Mouse (Mus musculus) heart, postnatal 14 days (tissue): ENCODE data around the gene Kirrel. TPM values are rescaled to one million over a fixed set of nuclear protein-coding genes. Genes with fewer than 3 reads are reported as not detected.

Source experiments
- DNase-seq, 2 experiments: peaks; one replicate each; pipeline ENCODE4 v3.0.0; 2021 to 2022
- intact Hi-C: fragments of 180-260 bp; cut with DNase I; formaldehyde crosslinking; loops from one replicate; pipeline ENCODE4 v1.15.1; 2025
- total RNA-seq, 2 experiments: library from RNA; stranded (reverse); gene quantifications; 2 replicates each; pipeline ENCODE4 v1.2.3; 2021

Kirrel gene
- total RNA-seq, 2 experiments from 2014 or later: 8.8 to 9.9 TPM

DNA sequence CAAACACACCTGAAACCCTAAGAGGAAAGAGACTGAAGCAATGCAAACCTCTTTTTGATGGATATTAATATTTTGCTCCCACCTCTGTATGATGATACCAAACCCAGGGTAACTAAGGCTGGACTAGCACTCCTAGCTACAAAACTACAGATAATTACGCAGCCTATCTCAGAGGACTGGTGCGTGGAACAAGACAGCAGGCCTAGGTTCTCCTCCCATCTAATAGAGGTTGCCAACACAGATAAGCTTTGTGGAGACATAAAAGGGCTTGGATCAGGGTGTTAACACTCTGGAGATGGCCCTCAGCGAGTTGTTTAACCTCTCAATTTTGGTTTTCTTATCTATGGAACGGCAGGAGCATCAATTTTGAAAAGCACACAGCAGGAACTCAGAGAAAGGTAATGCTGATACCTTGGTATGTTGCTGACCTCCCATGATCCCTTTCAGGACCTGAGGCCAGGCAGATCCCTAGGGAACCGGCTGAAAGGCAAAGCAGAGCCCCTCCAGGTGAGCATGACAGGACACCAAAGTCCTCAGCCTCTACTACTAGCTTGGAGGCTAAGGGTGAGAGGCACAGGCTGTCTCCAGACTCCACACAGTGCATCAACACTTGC lies 5.0 kb downstream of the Kirrel start:
- no peak for DNase-seq
- intact Hi-C loops: no loop called here

- intact Hi-C loops: no loop called here
Measured at GRCm38 (mm10) chr3:87168756-87169155, 5.8 kb downstream of the Kirrel start.

DNA sequence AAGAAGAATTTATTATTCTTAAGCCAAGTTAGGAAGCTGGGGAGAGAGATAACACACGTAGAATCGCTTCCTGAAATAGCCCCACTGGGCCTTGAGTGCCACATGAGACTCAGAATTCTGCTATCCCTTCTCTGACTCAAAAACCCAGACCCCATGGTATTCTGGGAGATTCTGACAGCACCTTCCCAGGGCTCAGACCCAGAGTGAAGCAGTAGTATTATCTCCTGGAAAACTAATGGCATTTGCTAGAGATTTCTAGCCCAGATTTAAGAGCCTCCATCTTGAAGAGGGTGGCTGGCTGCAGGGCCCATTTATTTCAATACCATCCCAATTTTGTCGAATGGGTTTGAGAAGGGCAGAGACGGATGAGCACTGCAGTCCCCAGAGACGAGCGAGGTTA lies 6.9 kb downstream of the Kirrel start:
- intact Hi-C loops: no loop called here
- DNase-seq: no peak

More at GRCm38 (mm10) chr3:87168756-87169155, 5.8 kb downstream of the Kirrel start:
- DNase-seq: no peak

DNA sequence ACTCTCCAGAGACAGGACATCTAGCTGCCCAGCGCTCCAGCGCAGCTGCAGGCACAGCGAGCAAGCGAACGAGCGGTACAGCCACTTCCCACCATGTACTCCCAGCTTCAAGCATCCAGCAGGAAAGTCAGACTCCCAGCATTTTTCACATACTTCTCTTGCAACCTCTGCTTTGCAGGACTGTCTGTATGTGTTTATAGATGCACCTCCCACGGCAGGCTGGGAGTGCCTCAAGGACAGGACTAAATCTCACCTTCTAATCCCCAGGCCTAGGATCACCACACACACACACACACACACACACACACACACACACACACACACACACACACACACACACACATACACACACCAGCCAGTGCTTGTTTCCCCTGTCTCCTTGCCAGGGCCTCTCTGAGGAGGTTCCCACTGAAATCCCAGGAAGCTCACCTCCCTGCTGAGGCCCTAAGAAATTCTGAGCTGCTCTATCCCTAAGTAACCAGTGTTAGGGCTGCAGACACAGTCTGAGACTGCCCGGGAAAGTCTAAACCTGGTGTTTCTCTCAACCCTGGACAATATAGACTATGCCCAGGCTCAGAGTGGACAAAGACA lies 9.2 kb downstream of the Kirrel start:
- no peak for DNase-seq
- intact Hi-C loops: no loop called here

GRCm38 (mm10) chr3:87164099-87164815 lies 10.3 kb downstream of the Kirrel start:
- DNase-seq: no peak
- intact Hi-C loops: no loop called here

DNA sequence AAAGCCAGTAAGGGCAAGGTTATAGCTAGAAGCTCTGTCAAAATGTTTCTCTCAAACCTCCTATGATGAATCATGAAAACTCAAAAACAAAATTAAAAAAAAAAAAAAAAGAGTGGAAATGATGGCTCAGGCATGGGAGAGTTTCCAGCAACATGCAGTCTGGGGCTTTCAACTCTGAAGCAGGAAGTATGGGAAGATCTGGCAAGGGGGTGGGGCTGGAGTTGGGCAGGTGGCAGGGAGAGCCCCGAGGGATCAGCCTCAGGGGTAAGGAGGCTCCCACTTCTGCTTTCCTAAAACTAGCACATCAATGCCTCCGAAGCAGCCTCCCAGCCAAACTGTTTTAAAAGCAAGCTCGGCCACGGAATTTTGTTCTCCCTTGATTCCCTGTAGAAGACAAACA lies 11.4 kb downstream of the Kirrel start:
- intact Hi-C loops: no loop called here
- no peak for DNase-seq

DNA sequence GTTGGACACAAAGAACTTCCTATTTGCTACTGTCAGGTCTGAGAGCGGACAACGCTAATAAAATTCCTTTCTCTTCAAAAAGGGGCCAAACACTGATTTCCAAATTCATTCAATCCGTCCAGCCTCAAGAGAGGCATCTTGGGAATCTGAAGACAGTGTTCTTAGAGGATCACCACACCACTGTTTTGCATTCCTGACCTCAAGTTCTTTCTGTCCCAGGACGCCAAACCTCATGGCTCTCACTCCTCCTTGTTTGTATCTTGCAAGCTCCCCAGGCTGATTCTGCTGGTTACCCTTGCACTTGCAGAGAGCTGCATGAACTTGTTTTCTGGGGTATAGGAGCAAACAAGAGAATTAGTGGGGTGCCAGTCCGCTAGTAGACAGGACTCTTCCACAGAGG lies 12.2 kb downstream of the Kirrel start:
- intact Hi-C loops: no loop called here
- no peak for DNase-seq

DNA sequence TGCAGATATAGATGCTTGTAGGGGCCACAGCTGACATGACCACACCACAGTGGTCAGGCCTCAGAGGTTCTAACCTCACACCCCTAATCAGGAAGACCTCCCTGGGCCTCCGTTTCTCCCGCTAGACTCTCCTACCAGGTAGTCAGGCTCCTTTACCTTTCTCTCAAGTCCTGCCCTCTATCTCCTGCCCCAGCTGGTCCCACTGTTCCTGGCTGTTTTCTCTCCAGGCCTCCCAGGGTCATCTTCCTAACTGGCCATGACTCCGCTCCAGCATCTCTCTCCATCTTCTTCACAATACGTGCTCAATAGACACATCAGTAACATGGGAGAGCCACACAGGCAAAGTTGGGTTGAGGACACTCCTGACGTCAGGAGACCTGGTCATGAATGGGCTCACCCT lies 12.9 kb downstream of the Kirrel start:
- no peak for DNase-seq
- intact Hi-C loops: no loop called here

GRCm38 (mm10) chr3:87160819-87161509 lies 13.6 kb downstream of the Kirrel start:
- no peak for DNase-seq
- intact Hi-C loops: no loop called here

DNA sequence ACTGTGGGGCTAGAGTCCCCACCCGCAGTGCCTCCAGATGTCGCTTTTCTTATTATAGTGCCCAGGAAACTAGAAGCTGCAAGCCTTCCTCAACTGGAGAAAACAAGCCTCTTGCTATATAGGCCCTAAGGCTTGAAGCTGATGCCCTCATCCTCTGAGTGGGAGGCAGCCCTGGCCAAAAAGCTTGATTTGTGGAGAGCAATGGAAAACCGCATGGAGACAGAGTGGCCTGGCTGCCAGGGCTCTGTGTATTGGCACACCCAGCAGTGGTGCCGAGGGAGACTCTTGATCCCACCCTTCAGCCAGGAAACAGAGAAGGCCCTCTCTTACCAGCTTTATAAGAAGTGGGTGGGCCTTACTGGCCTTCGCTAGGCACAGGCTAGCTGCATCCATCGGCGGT lies 15.4 kb downstream of the Kirrel start:
- intact Hi-C loops: no loop called here
- DNase-seq: no peak

DNA sequence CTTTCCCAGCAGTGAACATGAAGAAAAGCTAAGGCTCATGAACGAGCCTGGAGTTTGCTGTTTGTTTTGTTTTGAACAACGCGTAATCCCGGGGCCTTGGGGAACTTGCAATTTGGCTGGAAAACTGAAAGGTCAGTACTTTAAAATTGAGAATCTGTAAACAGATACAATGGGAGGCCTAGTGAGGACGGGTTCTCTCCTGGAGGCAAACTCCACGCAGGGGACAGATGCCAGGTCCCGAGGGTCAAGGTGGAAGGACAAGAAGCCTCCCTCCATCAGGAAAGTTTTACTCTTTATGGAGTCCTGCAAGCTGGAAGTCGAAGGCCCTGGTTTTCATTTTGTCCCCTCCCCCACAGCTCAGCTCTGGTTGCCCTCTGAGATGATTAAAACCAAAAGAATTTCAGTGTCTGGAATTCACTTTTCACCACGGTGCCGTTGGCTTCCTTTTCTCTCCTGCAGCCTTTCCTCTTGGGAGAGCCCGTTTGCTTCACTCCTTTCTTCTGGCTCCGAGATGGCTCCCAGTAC lies 16.7 kb downstream of the Kirrel start:
- DNase-seq: no peak
- intact Hi-C loops: no loop called here

GRCm38 (mm10) chr3:87157297-87157696 lies 17.2 kb downstream of the Kirrel start:
- intact Hi-C loops: no loop called here
- DNase-seq: no peak

GRCm38 (mm10) chr3:87154398-87155287 lies 19.9 kb downstream of the Kirrel start:
- DNase-seq: no peak
- intact Hi-C loops: no loop called here

DNA sequence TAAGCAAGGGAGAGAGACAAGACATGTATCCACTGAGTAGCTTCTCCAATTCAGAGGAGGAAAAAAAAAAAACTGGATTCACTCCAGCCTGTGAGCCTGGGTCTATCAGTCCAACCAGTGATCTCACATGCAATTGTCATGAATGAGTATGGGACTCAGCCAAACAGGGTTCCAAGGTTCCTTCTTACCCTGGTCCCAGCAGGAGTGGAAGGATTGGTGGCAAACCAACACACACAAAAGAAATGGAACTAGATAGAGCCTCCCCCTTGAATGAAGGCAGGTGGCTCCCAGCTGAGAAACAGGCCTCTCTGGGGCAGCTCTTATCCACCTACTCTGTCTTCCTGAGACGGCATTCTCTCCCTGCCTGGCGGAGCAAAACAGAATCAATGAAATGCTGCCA lies 21.5 kb downstream of the Kirrel start:
- intact Hi-C loops: no loop called here
- no peak for DNase-seq

DNA sequence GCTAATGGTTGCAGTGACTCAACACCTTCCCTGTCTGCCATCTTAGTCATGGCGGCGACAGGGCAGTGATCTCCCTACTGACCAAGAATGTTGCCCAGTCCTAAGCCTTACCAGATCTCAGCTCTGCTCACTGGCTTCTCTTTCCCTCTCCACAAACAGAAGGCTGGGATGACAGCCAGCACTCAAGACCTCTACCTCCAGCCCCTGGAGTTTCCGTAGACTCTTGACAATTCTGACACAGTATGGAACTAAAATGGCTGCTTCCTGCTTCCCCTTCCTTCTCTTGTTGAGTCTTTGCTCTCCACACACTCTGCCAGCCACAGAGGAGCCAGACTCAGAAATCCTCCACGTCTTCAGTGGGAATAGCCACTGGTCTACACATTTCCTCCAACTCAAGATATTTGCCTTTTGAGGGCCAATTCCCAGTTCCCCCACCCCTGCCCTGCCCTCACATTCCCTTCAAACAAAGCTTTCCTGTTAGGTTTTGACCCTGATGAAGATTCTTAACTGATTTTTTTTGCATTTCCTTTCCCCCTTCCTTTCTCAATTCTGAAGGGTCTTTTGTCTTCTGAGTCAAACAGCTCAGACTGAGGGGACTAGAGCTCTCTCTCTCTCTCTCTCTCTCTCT lies 22.3 kb downstream of the Kirrel start:
- no peak for DNase-seq
- intact Hi-C loops: no loop called here

- no peak for DNase-seq
- intact Hi-C loops: no loop called here
Measured at GRCm38 (mm10) chr3:87151294-87151826, 23.2 kb downstream of the Kirrel start.

DNA sequence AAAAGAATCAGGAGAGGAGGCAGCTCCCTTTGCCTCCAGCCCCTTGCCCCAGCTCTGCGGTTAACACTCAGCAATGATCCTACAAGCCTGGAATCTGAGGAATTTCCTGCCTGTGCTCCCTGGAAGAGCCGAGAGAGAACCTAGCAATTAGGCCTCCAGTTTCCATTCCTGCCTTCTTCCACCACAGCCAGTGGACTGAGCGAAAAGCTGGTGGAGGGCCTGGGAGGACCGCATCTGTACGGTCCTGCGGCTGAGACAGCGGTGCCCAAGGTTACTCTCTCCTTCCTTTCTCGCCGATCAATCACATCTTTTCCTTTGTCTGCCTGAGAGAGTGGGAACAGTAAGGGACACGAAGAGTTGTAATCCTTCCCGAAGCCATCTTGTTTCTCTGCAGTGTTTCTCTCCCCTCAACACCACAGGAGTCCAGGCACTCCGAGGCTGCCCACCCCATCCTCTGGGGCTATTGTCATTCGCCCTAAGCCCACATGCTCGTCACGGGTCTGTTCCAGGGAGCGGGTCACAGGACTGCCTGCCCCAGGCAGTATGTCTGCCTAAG lies 23.8 kb downstream of the Kirrel start:
- DNase-seq: peak; percentile 47 to 57
- intact Hi-C loops: no loop called here

GRCm38 (mm10) chr3:87150056-87150688 lies 24.4 kb downstream of the Kirrel start:
- intact Hi-C loops: no loop called here
- DNase-seq: no peak

DNA sequence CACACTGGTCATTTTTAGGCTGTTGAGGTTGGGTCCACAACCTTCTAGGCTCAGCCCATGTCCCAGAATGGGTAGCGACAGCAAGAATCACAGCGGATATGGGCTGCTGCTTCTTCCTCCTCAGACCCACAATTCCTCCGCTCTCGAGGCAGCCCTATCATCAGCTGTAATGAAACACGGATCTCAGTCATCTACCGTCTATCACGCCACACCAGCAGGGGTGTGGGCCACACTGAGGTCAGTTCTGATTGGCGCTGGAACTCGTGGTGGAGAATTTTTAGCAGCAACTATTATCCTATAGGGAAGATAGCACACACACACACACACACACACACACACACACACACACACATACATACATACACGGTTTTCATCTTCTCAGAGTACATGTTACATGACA lies 25.1 kb downstream of the Kirrel start:
- intact Hi-C loops: no loop called here
- no peak for DNase-seq
